Mouse (Mus musculus) G1E (cell line): ENCODE measurements around the gene Eps8l3. TPM values are rescaled to one million over a fixed set of nuclear protein-coding genes. Genes with fewer than 3 reads are reported as not detected.

ENCODE experiments used
- ATAC-seq: 2 replicates; pipeline ENCODE4 v1.8.0; 2016; ENCODE audit warnings: mild to moderate bottlenecking; ENCODE audit not compliant: insufficient number of reproducible peaks, poor library complexity, low FRiP score, severe bottlenecking; ENCODE audit errors: extremely low read depth
- DNase-seq: peaks from one replicate; pipeline ENCODE4 v3.0.0; 2012; ENCODE audit warnings: low spot score
- H3K27me3 ChIP-seq: 2 replicates; pipeline ENCODE4 v1.6.1; 2012; ENCODE audit warnings: mild to moderate bottlenecking, low read length, inconsistent platforms; ENCODE audit not compliant: insufficient read depth
- H3K36me3 ChIP-seq: replicated peaks from 2 replicates; pipeline ENCODE3; 2012; ENCODE audit warnings: mild to moderate bottlenecking, inconsistent platforms
- H3K4me1 ChIP-seq: 2 replicates; pipeline ENCODE4 v1.6.1; 2012; ENCODE audit warnings: low read depth, low read length, inconsistent platforms, mixed read lengths; ENCODE audit not compliant: insufficient read depth
- H3K4me3 ChIP-seq: 2 replicates; pipeline ENCODE4 v1.5.1; 2012; ENCODE audit warnings: low read depth, mild to moderate bottlenecking, inconsistent platforms, low read length, moderate library complexity, mixed read lengths
- H3K9me3 ChIP-seq: replicated peaks from 2 replicates; pipeline ENCODE4 v1.6.1; 2012; ENCODE audit warnings: inconsistent platforms
- CTCF ChIP-seq: IDR thresholded peaks from 2 replicates; pipeline ENCODE4 v1.5.1; 2012; ENCODE audit warnings: low read depth, low read length, inconsistent platforms, mixed read lengths
- GATA1 ChIP-seq: IDR thresholded peaks from 2 replicates; pipeline ENCODE4 v1.6.1; 2012; ENCODE audit warnings: borderline replicate concordance, low read length, inconsistent platforms, mixed read lengths
- GATA2 ChIP-seq: IDR thresholded peaks from 2 replicates; pipeline ENCODE4 v1.6.1; 2012; ENCODE audit warnings: low read depth, low read length, inconsistent platforms, borderline replicate concordance
- POLR2AphosphoS5 ChIP-seq: IDR thresholded peaks from 2 replicates; pipeline ENCODE4 v1.6.1; 2012; ENCODE audit warnings: low read depth, low read length, inconsistent platforms; ENCODE audit not compliant: insufficient replicate concordance
- TAL1 ChIP-seq: conservative IDR thresholded peaks from 2 replicates; pipeline ENCODE4 v1.6.1; 2012; ENCODE audit warnings: low read depth, low read length, inconsistent platforms, mixed read lengths
- polyA plus RNA-seq: library from polyadenylated mRNA; stranded (reverse); fragments of >175 nt; gene quantifications from 2 replicates; pipeline ENCODE4 v1.2.3, GENCODE M21; 2012
- total RNA-seq, 2 experiments: library from RNA; stranded (forward) in 1 of 2; stranded (reverse) in 1 of 2; fragments of 200-1000 nt in 1 of 2; fragments of >200 nt in 1 of 2; fragmentation: Nextera tagmentation in 1 of 2; gene quantifications; 2 replicates each; pipeline ENCODE4 v1.2.3; 2014 to 2017

Gene Eps8l3
- total RNA-seq (2014; fragmentation: Nextera tagmentation) (not detected in 2 replicates), total RNA-seq (2017) (0.06 TPM in 1 of 2 replicates, not detected in the other), polyA plus RNA-seq (not detected in 2 replicates)

DNA sequence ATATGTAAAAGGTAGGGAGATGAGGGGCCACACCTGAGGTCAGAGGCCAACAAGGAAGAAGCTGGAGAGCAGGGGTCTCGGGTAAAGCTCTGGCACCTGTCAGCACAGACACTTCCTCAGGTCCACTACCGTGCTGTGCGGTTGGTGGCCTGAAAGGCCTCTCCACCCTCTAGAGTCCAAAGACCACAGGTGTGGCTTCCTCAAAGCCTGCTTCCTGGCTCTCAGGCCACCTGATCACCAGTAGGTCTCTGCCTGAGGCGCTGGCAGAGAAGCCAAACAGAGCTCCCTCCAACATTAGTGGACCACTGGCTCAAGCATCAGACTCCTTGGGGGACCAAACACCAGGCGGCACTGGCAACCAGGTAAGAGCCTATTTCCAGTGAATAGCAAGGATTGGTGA lies at the start of gene Eps8l3:
Eps8l3 (plus strand) TSS at position 225 of the 400 bp plus-strand sequence.
- ATAC-seq (no peak), DNase-seq (no peak)
- Histone ChIP-seq H3K27me3 (peaks cover 9% of the 10 kb centered on the region), H3K36me3 (no peaks in the 10 kb centered on the region), H3K9me3 (no peaks in the 10 kb centered on the region), H3K4me1 (no peaks in the 10 kb centered on the region), H3K4me3 (no peak within 1 kb of the TSS)
- TF ChIP-seq GATA1 (no peak), GATA2 (no peak), TAL1 (no peak)

DNA sequence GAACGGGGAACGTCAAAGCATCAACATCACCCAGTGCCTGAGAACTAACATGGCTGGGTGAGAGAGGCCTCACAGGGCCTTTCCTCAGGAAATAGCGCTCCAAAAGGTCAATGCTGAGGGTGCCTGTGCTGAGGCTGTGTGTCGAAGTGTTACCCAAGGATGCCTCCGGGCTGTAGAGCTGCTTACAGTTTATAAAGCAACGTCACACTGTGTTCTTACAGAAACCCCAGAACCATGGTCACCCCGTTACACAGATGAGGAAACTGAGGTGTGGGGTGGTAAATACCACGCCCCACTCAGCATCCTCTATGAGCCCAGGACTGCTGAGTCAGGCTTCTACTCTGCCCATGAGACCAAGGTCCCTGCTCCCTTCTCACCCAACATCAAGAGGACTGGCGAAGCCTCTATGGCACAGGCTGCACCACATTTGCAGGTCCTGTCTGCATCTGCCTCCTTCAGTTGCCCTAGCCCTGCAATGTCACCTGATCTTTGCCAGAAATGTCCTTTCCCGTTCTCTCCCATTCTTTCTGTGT lies 49.1 kb upstream of the Eps8l3 start:
- TF ChIP-seq GATA2 = no peak
- no peak for TF ChIP-seq GATA1
- no peak for TF ChIP-seq CTCF
- no peak for TF ChIP-seq TAL1
- TF ChIP-seq POLR2AphosphoS5 = no peak
- no peak for ATAC-seq
- H3K27me3 ChIP-seq = peaks cover 68% of the 10 kb centered on the region

GRCm38 (mm10) chr3:107828518-107828917 lies 48.5 kb upstream of the Eps8l3 start:
- DNase-seq (no peak), ATAC-seq (no peak)
- peaks cover 73% of the 10 kb centered on the region for H3K27me3 ChIP-seq
- peaks cover 10% of the 10 kb centered on the region for H3K9me3 ChIP-seq
- peaks cover 13% of the 10 kb centered on the region for H3K4me1 ChIP-seq
- no peak for TF ChIP-seq POLR2AphosphoS5
- no peak for TF ChIP-seq TAL1
- TF ChIP-seq GATA1 = no peak
- H3K36me3 ChIP-seq = no peaks in the 10 kb centered on the region
- no peak overlapping the region for H3K4me3 ChIP-seq

More for the DNA sequence above, 49.1 kb upstream of the Eps8l3 start:
- Histone ChIP-seq H3K9me3 (peaks cover 16% of the 10 kb centered on the region), H3K4me1 (peaks cover 19% of the 10 kb centered on the region), H3K36me3 (no peaks in the 10 kb centered on the region), H3K4me3 (no peak overlapping the region)
- DNase-seq = no peak

- Histone ChIP-seq H3K36me3 (no peaks in the 10 kb centered on the region), H3K4me3 (no peak overlapping the region), H3K27me3 (peaks cover 69% of the 10 kb centered on the region), H3K9me3 (peaks cover 6% of the 10 kb centered on the region), H3K4me1 (peaks cover 9% of the 10 kb centered on the region; the same call in 1 of the 2 replicates)
- no peak for ATAC-seq
- DNase-seq = no peak
- TF ChIP-seq TAL1 (no peak), POLR2AphosphoS5 (no peak), GATA2 (no peak), CTCF (no peak)
These were observed 48.0 kb upstream of the Eps8l3 start for GRCm38 (mm10) chr3:107828997-107829396.

DNA sequence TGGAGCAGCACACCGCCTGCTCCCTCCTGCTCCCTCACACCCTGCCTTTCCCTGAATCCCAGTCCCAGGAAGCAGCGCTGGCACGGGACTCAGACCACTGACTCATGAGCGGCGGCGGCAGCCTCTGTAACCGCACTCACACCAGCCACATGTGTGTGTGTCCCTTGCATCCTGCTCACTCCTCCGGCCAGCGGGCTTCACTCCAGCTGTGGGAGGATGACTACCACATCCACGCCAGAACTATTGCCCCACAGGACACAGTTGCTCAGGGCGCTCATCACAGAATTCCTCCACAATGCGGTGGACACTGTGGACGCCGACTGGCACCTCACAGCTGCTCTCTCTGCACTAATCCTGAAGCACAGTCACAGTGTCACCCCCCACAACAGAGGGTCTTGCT lies 47.4 kb upstream of the Eps8l3 start:
- Histone ChIP-seq H3K36me3 (no peaks in the 10 kb centered on the region), H3K27me3 (peaks cover 68% of the 10 kb centered on the region), H3K4me1 (peaks cover 9% of the 10 kb centered on the region; the same call in 1 of the 2 replicates), H3K4me3 (no peak overlapping the region), H3K9me3 (no peaks in the 10 kb centered on the region)
- TF ChIP-seq GATA1 = no peak
- TF ChIP-seq CTCF = no peak
- no peak for TF ChIP-seq GATA2
- DNase-seq = no peak
- ATAC-seq = no peak

GRCm38 (mm10) chr3:107831875-107832554 lies 45.0 kb upstream of the Eps8l3 start:
- no peak for ATAC-seq
- Histone ChIP-seq H3K4me3 (no peak overlapping the region), H3K4me1 (peaks cover 9% of the 10 kb centered on the region; the same call in 1 of the 2 replicates), H3K9me3 (no peaks in the 10 kb centered on the region), H3K27me3 (peaks cover 68% of the 10 kb centered on the region), H3K36me3 (no peaks in the 10 kb centered on the region)
- TF ChIP-seq CTCF = no peak
- TF ChIP-seq POLR2AphosphoS5 = no peak
- TF ChIP-seq GATA1 = no peak
- no peak for TF ChIP-seq TAL1
- TF ChIP-seq GATA2 = no peak
- no peak for DNase-seq

GRCm38 (mm10) chr3:107832645-107833044 lies 44.4 kb upstream of the Eps8l3 start:
- Histone ChIP-seq H3K4me3 (no peak overlapping the region), H3K9me3 (no peaks in the 10 kb centered on the region), H3K4me1 (peaks cover 9% of the 10 kb centered on the region; the same call in 1 of the 2 replicates), H3K36me3 (no peaks in the 10 kb centered on the region), H3K27me3 (peaks cover 64% of the 10 kb centered on the region)
- DNase-seq (no peak), ATAC-seq (no peak)
- TF ChIP-seq POLR2AphosphoS5 (no peak), GATA1 (no peak), CTCF (no peak), TAL1 (no peak), GATA2 (no peak)
